Mouse (Mus musculus) heart, postnatal 4 days (tissue): ENCODE results near the gene Wnt2b. TPM values are rescaled to one million over a fixed set of nuclear protein-coding genes. Genes with fewer than 3 reads are reported as not detected.

ENCODE experiments used
- total RNA-seq, 2 experiments: library from RNA; stranded (reverse); gene quantifications; 2 replicates each; pipeline ENCODE4 v1.2.3; 2021

Gene Wnt2b
- total RNA-seq, 2 experiments from 2014 or later: 1.0 to 1.7 TPM

Other genes with a start within 250 kb of the Wnt2b start
- 10 to 100 TPM; 43.2 to 54.1 TPM for gene Ppm1j, start 180.9 kb downstream of the Wnt2b start, total RNA-seq
- 1 to 10 TPM; 2.4 to 3.7 TPM for gene Fam19a3, start 180.1 kb downstream of the Wnt2b start, total RNA-seq
- gene Rhoc, start 173.5 kb downstream of the Wnt2b start, total RNA-seq: 100 to 1,000 TPM; 280 to 281 TPM
- gene Mov10, start 143.4 kb downstream of the Wnt2b start, total RNA-seq: 10 to 100 TPM; 17.1 to 17.2 TPM
- 10 to 100 TPM; 21.6 to 22.3 TPM for gene St7l, start 97.9 kb downstream of the Wnt2b start, total RNA-seq
- 10 to 100 TPM; 85.2 to 91.6 TPM for gene Capza1, start 97.4 kb downstream of the Wnt2b start, total RNA-seq
- 10 to 100 TPM; 35.3 to 36.3 TPM for gene Cttnbp2nl, start 91.2 kb upstream of the Wnt2b start, total RNA-seq
- not detected for gene 4930564D02Rik, start 104.9 kb upstream of the Wnt2b start, total RNA-seq